Mouse (Mus musculus) heart, adult 2 months (tissue): ENCODE measurements at regions not wholly inside any gene's neighbourhood (a gene's known extent, or its start where the extent isn't known, plus 50 kb on each side); places are given as distances from the start of the nearest gene placed in this dataset.

Experiments used
- DNase-seq, 2 experiments: peaks; one replicate each; pipeline ENCODE4 v3.0.0; 2021
- H3K27ac ChIP-seq: fragments of 200-600 bp; 2 replicates; pipeline ENCODE4 v1.8.1; 2022
- H3K27me3 ChIP-seq: fragments of 200-500 bp; 2 replicates; pipeline ENCODE4 v1.6.1; 2012; ENCODE audit warnings: mild to moderate bottlenecking, low read length, inconsistent platforms, mixed read lengths; ENCODE audit not compliant: control insufficient read depth, insufficient read depth
- H3K36me3 ChIP-seq: fragments of 200-500 bp; 2 replicates; pipeline ENCODE4 v1.6.1; 2012; ENCODE audit warnings: low read length, inconsistent platforms; ENCODE audit not compliant: control insufficient read depth, insufficient read depth
- H3K4me1 ChIP-seq: fragments of 200-500 bp; 2 replicates; pipeline ENCODE4 v1.6.1; 2011; ENCODE audit warnings: low read length; ENCODE audit not compliant: control insufficient read depth, insufficient read depth
- H3K4me3 ChIP-seq: fragments of 200-600 bp; 2 replicates; pipeline ENCODE4 v1.8.1; 2022
- H3K79me2 ChIP-seq: fragments of 200-500 bp; replicated peaks from 2 replicates; pipeline ENCODE4 v1.6.1; 2012; ENCODE audit warnings: mild to moderate bottlenecking, inconsistent platforms, low read length, moderate library complexity, mixed read lengths; ENCODE audit not compliant: control insufficient read depth, insufficient read depth
- H3K9ac ChIP-seq: fragments of 200-500 bp; 2 replicates; pipeline ENCODE4 v1.6.1; 2012; ENCODE audit warnings: low read depth, mild to moderate bottlenecking, control low read depth, inconsistent platforms, low read length, mixed read lengths
- CTCF ChIP-seq: fragments of 200-600 bp; IDR thresholded peaks from 2 replicates; pipeline ENCODE4 v1.8.1; 2022; ENCODE audit warnings: antibody characterized with exemption, mild to moderate bottlenecking, moderate library complexity
- EP300 ChIP-seq: fragments of 200-500 bp; IDR thresholded peaks from 2 replicates; pipeline ENCODE4 v1.6.1; 2011; ENCODE audit warnings: low read depth, low read length, control low read depth; ENCODE audit not compliant: insufficient read depth
- POLR2A ChIP-seq: fragments of 200-500 bp; IDR thresholded peaks from 2 replicates; pipeline ENCODE4 v1.6.1; 2011; ENCODE audit warnings: mild to moderate bottlenecking, low read depth, low read length, control low read depth; ENCODE audit not compliant: insufficient read depth
- WGBS: fragments of 180-500 bp; shearing (Covaris S2); methylation state at CpG from one replicate; pipeline ENCODE4 v1.1.7; 2018; 5-methylcytosine and 5-hydroxymethylcytosine counted together
- intact Hi-C: fragments of 180-260 bp; cut with DNase I; formaldehyde crosslinking; loops from one replicate; pipeline ENCODE4 v1.15.1; 2025

DNA sequence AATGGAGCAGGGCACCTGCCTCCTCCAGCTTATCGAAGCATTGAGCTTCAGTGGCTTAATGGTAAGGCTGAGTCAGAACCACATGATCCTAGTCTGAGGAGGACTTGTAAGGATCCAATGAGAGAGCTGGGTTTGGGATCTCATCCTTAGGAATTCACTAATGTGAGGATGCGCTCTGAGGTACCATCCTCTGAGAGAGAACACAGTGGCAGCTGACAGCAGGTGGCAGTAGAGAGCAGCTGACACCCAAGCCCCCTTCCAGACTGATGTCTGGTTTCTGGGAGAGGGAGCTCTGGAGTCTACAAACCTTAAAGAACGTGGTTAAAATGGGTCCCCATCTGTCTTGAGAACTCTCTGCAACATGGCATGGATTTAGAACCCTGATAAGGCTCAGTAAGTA is 137.8 kb downstream of the B3glct start:
- no peak overlapping the region for H3K9ac ChIP-seq
- no peak overlapping the region for H3K27ac ChIP-seq
- H3K4me1 ChIP-seq: no peaks in the 10 kb centered on the region
- peak; percentile 9 to 38 for DNase-seq
- no peaks in the 10 kb centered on the region for H3K27me3 ChIP-seq
- H3K79me2 ChIP-seq: no peaks in the 10 kb centered on the region
- H3K4me3 ChIP-seq: no peak overlapping the region
- no peaks in the 10 kb centered on the region for H3K36me3 ChIP-seq
- WGBS: 27% methylated on average over 3 of the region's 3 CpGs
- intact Hi-C loops: loop anchor here (2.0 kb wide), 2 partner anchors 35 to 205 kb away; no protein-coding TSS in a partner anchor
- TF ChIP-seq CTCF (peak; percentile 91), EP300 (no peak), POLR2A (no peak)

DNA sequence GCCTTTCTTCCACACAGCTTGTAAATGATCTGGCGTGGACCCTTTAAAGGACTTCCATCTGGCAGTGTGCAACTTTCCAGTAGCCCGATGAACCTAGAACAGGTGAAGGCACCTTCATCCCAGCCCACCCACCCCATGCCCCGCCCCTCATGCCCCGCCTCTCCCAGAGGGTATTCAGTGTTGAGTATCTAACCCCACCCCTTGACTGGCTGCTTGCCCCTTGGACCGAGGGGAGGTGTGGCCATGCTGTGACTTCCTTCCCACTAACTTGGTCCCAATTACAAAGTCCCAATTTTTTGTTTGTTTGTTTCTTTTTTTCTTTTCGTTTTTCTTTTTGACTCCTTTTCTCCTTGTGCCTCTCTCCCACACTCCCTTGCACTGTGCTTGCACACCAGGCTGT is 140.8 kb downstream of the B3glct start:
- intact Hi-C loops: no loop called here

DNA sequence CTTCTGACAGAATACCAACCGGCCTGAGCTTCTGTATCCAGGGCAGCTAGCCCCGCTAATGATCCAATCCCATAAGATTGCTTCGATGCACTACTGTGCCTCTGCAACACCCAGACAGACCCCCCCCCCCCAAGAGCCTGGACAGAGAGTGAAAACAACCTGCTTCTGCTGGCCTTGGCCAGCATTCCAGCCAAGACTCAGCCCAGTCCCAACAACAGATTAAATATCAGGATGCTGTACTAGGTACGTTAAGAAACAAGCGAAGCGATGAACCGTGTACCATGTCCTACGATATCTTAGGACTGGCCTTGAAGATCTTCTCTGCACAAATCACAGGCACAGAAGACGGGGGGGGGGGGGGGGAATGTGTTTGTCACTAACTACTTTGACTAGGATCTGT is 145.8 kb downstream of the B3glct start:
- 85% methylated on average over 9 of the region's 9 CpGs for WGBS
- no peaks in the 10 kb centered on the region for H3K27me3 ChIP-seq
- no peak overlapping the region for H3K27ac ChIP-seq
- intact Hi-C loops: no loop called here
- no peaks in the 10 kb centered on the region for H3K4me1 ChIP-seq
- no peaks in the 10 kb centered on the region for H3K79me2 ChIP-seq
- no peak overlapping the region for H3K4me3 ChIP-seq
- no peak overlapping the region for H3K9ac ChIP-seq
- no peaks in the 10 kb centered on the region for H3K36me3 ChIP-seq
- no peak for TF ChIP-seq POLR2A
- TF ChIP-seq EP300: no peak
- DNase-seq: no peak

More for the DNA sequence above, 140.8 kb downstream of the B3glct start:
- no peak overlapping the region for H3K9ac ChIP-seq
- TF ChIP-seq POLR2A (no peak), CTCF (no peak), EP300 (no peak)
- H3K36me3 ChIP-seq: no peaks in the 10 kb centered on the region
- no peak overlapping the region for H3K4me3 ChIP-seq
- no peaks in the 10 kb centered on the region for H3K79me2 ChIP-seq
- no peaks in the 10 kb centered on the region for H3K27me3 ChIP-seq
- no peak for DNase-seq
- no peak overlapping the region for H3K27ac ChIP-seq
- no peaks in the 10 kb centered on the region for H3K4me1 ChIP-seq
- 27% methylated on average over 6 of the region's 6 CpGs for WGBS

DNA sequence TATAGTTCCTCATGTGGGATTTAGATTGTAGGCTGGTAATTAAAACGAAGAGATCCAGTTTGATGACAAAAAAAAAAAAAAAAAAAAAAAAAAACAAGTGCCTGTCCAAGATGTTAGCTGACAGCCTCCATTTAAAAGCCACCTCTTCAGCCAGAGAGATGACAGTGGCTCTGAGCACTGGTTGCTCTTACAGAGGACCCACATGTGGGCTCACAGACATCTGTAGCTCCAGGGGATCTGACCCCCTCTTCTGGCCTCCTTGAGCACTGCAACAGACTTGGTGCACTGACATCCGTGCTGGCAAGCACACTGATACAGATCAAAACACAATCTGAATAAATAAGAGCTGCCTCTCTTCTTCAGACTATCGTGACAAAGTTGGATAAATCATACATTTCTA is 149.6 kb downstream of the B3glct start:
- intact Hi-C loops: no loop called here

DNA sequence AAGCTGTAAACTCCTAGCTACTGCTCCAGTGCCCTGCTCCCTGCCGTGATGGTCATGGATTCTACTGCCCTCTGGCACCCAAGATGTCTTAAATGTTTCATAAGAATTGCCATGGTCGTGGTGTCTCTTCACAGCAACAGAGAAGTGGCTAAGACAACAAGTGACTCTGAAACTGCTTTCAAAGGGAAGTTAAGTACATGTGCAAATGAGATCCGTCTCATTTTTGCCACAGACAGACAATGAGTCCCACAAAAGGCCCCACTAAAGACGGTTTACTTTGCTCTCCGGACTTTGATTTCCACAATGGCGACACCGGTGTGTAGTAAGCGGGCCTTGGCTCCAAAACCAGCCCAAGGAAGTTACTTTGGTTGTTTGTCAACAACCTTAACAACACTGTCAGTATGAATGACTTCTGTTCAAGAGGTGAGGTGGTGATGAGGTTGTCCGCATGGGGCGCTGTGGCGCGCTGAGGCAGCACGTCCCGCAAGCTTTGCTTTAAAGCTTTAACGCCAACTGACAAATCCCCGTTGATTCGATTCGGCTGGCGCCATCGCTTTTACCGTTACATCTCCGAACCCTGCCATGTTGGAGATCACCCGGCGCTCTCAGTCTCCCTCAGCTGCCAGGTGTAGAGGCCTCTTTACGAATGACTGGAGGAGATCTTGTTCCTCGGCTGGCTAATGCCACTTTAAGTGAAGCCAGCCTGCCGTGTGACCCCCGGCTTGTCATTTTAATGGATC is 153.3 kb downstream of the B3glct start:
- Histone ChIP-seq H3K27ac (no peak overlapping the region), H3K4me3 (peak overlapping the region; percentile 26), H3K36me3 (no peaks in the 10 kb centered on the region), H3K4me1 (no peaks in the 10 kb centered on the region), H3K79me2 (no peaks in the 10 kb centered on the region), H3K9ac (no peak overlapping the region), H3K27me3 (0 out of 2 replicates have a peak, but pooled peaks cover 2% of the 10 kb centered on the region)
- TF ChIP-seq POLR2A: no peak
- TF ChIP-seq EP300: no peak
- peak; percentile 90 for TF ChIP-seq CTCF
- DNase-seq: peak; percentile 44 to 65
- WGBS: 5% methylated on average over 28 of the region's 28 CpGs
- intact Hi-C loops: no loop called here

More for the DNA sequence above, 149.6 kb downstream of the B3glct start:
- WGBS: 54% methylated on average over 3 of the region's 3 CpGs
- Histone ChIP-seq H3K79me2 (no peaks in the 10 kb centered on the region), H3K4me1 (no peaks in the 10 kb centered on the region), H3K36me3 (no peaks in the 10 kb centered on the region), H3K27ac (no peak overlapping the region), H3K27me3 (0 out of 2 replicates have a peak, but pooled peaks cover 2% of the 10 kb centered on the region), H3K4me3 (no peak overlapping the region), H3K9ac (no peak overlapping the region)
- DNase-seq: no peak
- TF ChIP-seq POLR2A (no peak), CTCF (no peak), EP300 (no peak)

DNA sequence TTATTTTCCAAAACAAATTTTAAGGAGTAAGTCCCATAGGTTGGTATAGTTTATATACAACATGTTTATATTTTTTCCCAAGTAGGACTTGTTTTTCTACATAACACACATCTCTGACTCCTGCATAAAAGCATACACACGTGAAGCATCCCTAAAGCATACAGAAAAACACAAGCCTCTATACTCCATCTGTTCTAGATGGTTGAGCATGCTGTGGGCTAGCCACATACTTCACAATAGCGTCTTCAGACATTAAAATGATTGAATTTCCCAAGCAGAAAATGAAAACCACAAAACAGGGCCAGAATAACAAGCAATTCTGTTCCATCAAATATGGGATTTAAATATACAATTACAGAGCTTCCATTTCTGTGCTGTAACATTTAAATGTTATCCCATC is 159.3 kb downstream of the B3glct start:
- no peaks in the 10 kb centered on the region for H3K27me3 ChIP-seq
- H3K9ac ChIP-seq: no peak overlapping the region
- no peaks in the 10 kb centered on the region for H3K4me1 ChIP-seq
- H3K4me3 ChIP-seq: no peak overlapping the region
- H3K36me3 ChIP-seq: no peaks in the 10 kb centered on the region
- intact Hi-C loops: no loop called here
- WGBS: 54% methylated on average over 2 of the region's 2 CpGs
- no peak for TF ChIP-seq EP300
- no peak for TF ChIP-seq POLR2A
- no peak for TF ChIP-seq CTCF
- no peak for DNase-seq
- H3K79me2 ChIP-seq: no peaks in the 10 kb centered on the region
- no peak overlapping the region for H3K27ac ChIP-seq

DNA sequence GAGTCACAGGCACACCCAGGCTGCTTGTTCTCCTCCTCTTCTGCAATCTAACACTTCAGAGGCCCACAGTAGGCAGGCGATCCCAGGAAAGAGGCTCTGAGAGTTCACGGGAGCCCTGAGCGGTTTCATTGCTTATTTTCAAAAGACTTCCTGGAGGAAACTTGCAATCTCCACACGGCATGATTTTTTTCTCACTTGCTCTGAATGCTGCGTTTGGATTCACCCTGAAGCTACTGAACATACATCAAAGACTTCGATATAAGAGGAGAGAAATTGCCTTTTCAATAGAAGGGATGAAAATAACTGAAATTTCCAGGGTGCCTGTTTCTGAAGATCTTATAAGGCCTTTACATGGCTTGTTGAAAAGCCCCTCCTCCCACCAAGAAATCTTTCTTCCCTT is 164.5 kb downstream of the B3glct start:
- Histone ChIP-seq H3K27ac (no peak overlapping the region), H3K79me2 (no peaks in the 10 kb centered on the region), H3K36me3 (no peaks in the 10 kb centered on the region), H3K9ac (no peak overlapping the region), H3K4me3 (no peak overlapping the region), H3K4me1 (no peaks in the 10 kb centered on the region), H3K27me3 (no peaks in the 10 kb centered on the region)
- DNase-seq: no peak
- intact Hi-C loops: no loop called here
- 38% methylated on average over 6 of the region's 6 CpGs for WGBS
- no peak for TF ChIP-seq POLR2A
- TF ChIP-seq CTCF: no peak
- no peak for TF ChIP-seq EP300
